Mouse (Mus musculus) midbrain, embryonic 11.5 days (tissue): ENCODE data around the gene Ptpn18. TPM values are rescaled to one million over a fixed set of nuclear protein-coding genes. Genes with fewer than 3 reads are reported as not detected.

ENCODE experiments used
- ATAC-seq: fragments of 200-750 bp; cut with Nextera tagmentation; 2 replicates; pipeline ENCODE4 v1.8.0; 2017; ENCODE audit warnings: moderate TSS enrichment, moderate library complexity; ENCODE audit not compliant: low FRiP score
- DNase-seq: peaks from one replicate; pipeline ENCODE4 v3.0.0; 2015; ENCODE audit warnings: low spot score; ENCODE audit errors: missing footprints
- H3K27ac ChIP-seq: fragments of 300-500 bp; sonication (generic); 2 replicates; pipeline ENCODE4 v1.5.1; 2014; ENCODE audit warnings: low read depth, low read length
- H3K27me3 ChIP-seq: fragments of 300-500 bp; sonication (generic); 2 replicates; pipeline ENCODE4 v1.6.1; 2014; ENCODE audit warnings: mild to moderate bottlenecking, low read length, moderate library complexity, mixed read lengths; ENCODE audit not compliant: control insufficient read depth, insufficient read depth
- H3K36me3 ChIP-seq: fragments of 300-500 bp; sonication (generic); 2 replicates; pipeline ENCODE4 v1.6.1; 2014; ENCODE audit warnings: mild to moderate bottlenecking, low read length, moderate library complexity, mixed read lengths; ENCODE audit not compliant: control insufficient read depth, insufficient read depth
- H3K4me1 ChIP-seq: fragments of 300-500 bp; sonication (generic); 2 replicates; pipeline ENCODE4 v1.6.1; 2014; ENCODE audit warnings: low read length; ENCODE audit not compliant: control insufficient read depth, insufficient read depth
- H3K4me2 ChIP-seq: fragments of 300-500 bp; sonication (generic); 2 replicates; pipeline ENCODE4 v1.6.1; 2014; ENCODE audit warnings: mild to moderate bottlenecking, moderate library complexity
- H3K4me3 ChIP-seq: fragments of 300-500 bp; sonication (generic); 2 replicates; pipeline ENCODE4 v1.5.1; 2014; ENCODE audit warnings: low read depth, low read length
- H3K9ac ChIP-seq: fragments of 300-500 bp; sonication (generic); 2 replicates; pipeline ENCODE4 v1.6.1; 2014; ENCODE audit warnings: low read length
- H3K9me3 ChIP-seq: fragments of 300-500 bp; sonication (generic); 2 replicates; pipeline ENCODE4 v1.6.1; 2016; ENCODE audit warnings: low read length; ENCODE audit not compliant: control insufficient read depth
- WGBS: fragments of 180-500 bp; shearing (Covaris S2); extraction: QIAGEN DNeasy Blood & Tissue Kit; methylation state at CpG from one replicate; pipeline ENCODE4 v1.1.7; 2014; 5-methylcytosine and 5-hydroxymethylcytosine counted together
- polyA plus RNA-seq: library from polyadenylated mRNA; unstranded; fragments of >200 nt; fragmentation: Nextera tagmentation; extraction: Ambion mirVana; gene quantifications from 2 replicates; pipeline ENCODE4 v1.2.1, GENCODE M21; 2014

The Ptpn18 gene
- polyA plus RNA-seq, 1 experiment from 2014 or later, result 7.3 TPM

DNA sequence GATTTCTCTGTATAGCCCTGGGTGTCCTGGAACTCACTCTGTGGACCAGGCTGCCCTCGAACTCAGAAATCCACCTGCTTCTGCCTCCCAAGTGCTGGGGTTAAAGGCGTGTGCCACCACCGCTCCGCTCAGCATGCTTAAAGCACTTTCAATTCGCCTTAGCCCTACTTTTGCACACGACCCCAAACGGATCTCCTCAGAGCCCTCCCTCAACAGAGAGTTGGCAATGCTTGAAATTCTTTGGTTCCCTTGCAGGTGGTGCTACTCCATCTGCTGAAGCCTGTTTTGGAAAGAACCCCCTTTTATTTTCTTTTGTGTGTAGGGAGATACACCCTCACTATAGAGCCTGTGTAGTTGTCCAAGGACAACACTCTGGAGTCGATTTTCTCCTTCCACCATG lies 1.1 kb upstream of the Ptpn18 start:
- Histone ChIP-seq H3K4me3 (no peak overlapping the region), H3K27me3 (peaks cover 28% of the 10 kb centered on the region), H3K9ac (no peak overlapping the region), H3K9me3 (no peaks in the 10 kb centered on the region), H3K27ac (no peak overlapping the region), H3K4me1 (peaks cover 3% of the 10 kb centered on the region), H3K36me3 (no peaks in the 10 kb centered on the region), H3K4me2 (no peak overlapping the region)
- DNase-seq, result no peak
- WGBS, result 30% methylated on average over 8 of the region's 8 CpGs
- no peak for ATAC-seq

DNA sequence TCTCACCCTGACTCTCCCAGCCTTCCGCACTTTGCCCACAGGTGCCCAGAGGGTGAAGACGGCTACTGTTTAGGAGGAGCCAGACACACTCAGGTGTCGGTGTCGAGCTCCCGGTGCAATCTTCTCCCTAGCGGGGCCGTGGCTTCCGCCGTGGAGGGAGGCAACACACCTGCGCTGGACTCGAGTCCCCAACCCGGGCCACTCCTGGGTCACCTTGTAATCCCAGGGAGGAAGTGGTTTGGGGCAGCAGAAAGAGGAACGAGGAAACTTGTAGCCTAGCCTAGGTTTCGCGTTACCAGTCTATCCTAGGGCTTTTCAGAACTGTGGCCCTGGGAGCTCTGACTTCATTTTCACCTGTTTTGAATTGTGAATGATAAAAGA lies 489 bp downstream of the Ptpn18 start:
- Histone ChIP-seq H3K4me2 (peak overlapping the region; percentile 86), H3K9ac (peak overlapping the region; percentile 60), H3K4me3 (peak overlapping the region; percentile 47), H3K27ac (no peak overlapping the region), H3K4me1 (peaks cover 3% of the 10 kb centered on the region), H3K27me3 (peaks cover 28% of the 10 kb centered on the region), H3K9me3 (no peaks in the 10 kb centered on the region), H3K36me3 (no peaks in the 10 kb centered on the region)
- DNase-seq (no peak), ATAC-seq (no peak)
- WGBS, result 4% methylated on average over 15 of the region's 15 CpGs

DNA sequence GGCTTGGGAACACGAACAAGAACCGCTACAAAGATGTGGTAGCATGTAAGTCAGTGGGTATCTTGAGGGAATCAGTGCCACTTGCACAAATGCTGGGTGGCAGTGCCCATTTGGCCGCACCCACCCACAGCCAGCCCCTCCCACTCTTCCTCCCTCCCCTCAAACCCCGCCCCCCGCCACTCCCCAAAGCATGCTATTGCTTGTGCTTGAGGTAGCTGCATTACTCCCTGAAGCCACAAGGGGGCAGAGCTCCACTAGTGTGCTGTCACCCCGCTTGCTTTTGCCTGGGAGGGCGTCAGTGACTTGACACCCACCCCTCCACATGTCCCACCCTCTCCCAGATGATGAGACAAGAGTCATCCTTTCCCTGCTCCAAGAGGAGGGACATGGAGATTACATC lies 3.2 kb downstream of the Ptpn18 start:
- Histone ChIP-seq H3K9ac (no peak overlapping the region), H3K4me3 (no peak overlapping the region), H3K36me3 (no peaks in the 10 kb centered on the region), H3K4me2 (no peak overlapping the region), H3K27ac (no peak overlapping the region), H3K27me3 (peaks cover 25% of the 10 kb centered on the region), H3K4me1 (peaks cover 6% of the 10 kb centered on the region), H3K9me3 (no peaks in the 10 kb centered on the region)
- WGBS, result 18% methylated on average over 7 of the region's 7 CpGs
- ATAC-seq, result no peak
- DNase-seq, result peak; percentile 94

DNA sequence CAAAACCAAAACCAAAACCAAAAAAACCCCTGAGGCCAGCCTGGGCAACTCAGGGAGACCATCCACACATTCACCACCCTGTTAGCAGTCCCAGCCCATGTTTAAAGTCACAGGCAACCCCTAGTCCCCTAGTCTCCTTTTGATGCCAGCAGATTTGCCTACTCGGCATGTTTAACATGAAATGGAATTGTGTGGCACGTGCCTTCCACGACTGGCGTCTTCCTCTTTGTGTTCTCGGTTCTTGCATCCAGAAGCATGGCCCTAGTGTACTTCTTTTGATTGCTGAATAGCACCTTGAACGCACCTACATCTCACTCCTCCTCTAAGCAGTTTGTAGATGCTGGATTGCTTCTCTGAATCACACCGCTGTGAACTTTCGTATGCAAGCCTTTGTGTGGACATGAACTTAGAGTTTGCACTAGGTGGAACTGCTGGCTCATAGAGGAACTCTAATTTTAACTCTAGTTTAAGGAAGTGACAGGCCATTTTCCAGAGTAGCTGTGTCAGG lies 4.8 kb downstream of the Ptpn18 start:
- Histone ChIP-seq H3K27me3 (peaks cover 11% of the 10 kb centered on the region), H3K4me3 (no peak overlapping the region), H3K36me3 (no peaks in the 10 kb centered on the region), H3K9me3 (no peaks in the 10 kb centered on the region), H3K27ac (no peak overlapping the region), H3K4me2 (no peak overlapping the region), H3K4me1 (peaks cover 7% of the 10 kb centered on the region), H3K9ac (no peak overlapping the region)
- WGBS, result 89% methylated on average over 8 of the region's 8 CpGs
- ATAC-seq (no peak), DNase-seq (no peak)

DNA sequence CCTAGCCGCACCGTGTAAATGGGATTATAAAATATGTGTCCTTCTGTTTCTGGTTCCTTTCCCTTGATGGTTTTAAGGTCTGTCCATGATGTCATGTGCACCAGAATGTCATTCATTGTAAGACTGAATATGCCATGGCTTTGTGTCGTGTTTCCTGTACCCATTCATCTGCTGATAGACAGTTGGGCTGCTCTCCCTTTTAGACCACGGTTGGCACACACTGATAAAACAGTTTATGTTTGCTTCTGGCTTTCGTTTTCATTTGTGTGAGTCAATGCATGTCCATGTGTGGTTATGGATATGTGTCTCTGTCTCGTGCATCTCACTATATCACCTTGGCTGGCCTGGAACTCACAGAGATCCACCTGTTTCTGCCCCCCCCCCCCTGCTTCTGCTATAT lies 5.9 kb downstream of the Ptpn18 start:
- H3K9me3 ChIP-seq, result no peaks in the 10 kb centered on the region
- H3K27ac ChIP-seq, result no peak overlapping the region
- WGBS, result 80% methylated on average over 6 of the region's 6 CpGs
- peaks cover 5% of the 10 kb centered on the region; the same call in 1 of the 2 replicates for H3K27me3 ChIP-seq
- H3K4me1 ChIP-seq, result peaks cover 4% of the 10 kb centered on the region; the same call in 1 of the 2 replicates
- H3K4me3 ChIP-seq, result no peak overlapping the region
- no peak overlapping the region for H3K4me2 ChIP-seq
- DNase-seq (no peak), ATAC-seq (no peak)
- no peaks in the 10 kb centered on the region for H3K36me3 ChIP-seq
- no peak overlapping the region for H3K9ac ChIP-seq

DNA sequence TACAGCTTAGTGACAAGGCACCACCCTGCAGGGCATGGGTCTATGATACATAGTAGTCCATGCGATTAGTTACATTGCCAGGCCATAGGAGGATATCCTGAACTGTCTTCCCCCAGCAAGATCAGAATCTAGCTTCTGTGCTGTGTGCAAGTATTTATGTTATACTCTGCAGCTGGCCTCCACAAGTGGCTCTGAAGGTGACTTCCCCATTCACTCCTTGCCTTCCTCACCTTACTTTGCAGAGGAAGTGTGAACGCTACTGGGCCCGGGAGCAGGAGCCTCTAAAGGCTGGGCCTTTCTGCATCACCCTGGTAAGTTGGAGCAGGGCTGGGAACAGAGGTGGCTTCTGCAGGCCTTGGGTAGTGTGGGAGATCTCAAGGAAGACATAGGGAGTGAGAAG lies 8.5 kb downstream of the Ptpn18 start:
- ATAC-seq (no peak), DNase-seq (no peak)
- Histone ChIP-seq H3K36me3 (no peaks in the 10 kb centered on the region), H3K9ac (no peak overlapping the region), H3K4me2 (no peak overlapping the region), H3K27me3 (peaks cover 14% of the 10 kb centered on the region), H3K9me3 (no peaks in the 10 kb centered on the region), H3K27ac (no peak overlapping the region), H3K4me3 (no peak overlapping the region), H3K4me1 (peaks cover 10% of the 10 kb centered on the region)
- WGBS, result 63% methylated on average over 3 of the region's 3 CpGs

DNA sequence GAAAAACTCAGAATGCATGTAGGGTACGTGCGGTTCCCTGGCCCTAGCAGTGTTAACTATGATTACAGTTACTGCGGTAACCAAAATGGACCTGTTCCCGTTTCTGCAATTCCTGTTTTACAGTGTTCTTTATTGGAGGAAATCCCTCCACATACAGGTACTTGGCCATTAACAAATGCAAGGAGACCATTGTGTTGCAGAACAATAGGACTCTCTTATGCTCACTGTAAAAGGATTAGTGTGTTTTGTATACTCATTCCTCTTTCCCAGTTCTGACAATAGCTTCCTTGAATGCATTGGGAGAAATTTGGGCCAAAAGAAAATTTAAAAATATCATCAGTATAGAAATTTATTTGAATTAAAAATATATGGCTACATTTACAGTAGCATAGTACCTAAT lies 8.9 kb downstream of the Ptpn18 start:
- no peak for ATAC-seq
- Histone ChIP-seq H3K4me1 (peaks cover 11% of the 10 kb centered on the region), H3K36me3 (no peaks in the 10 kb centered on the region), H3K4me2 (no peak overlapping the region), H3K9me3 (no peaks in the 10 kb centered on the region), H3K27ac (no peak overlapping the region), H3K9ac (no peak overlapping the region), H3K27me3 (peaks cover 17% of the 10 kb centered on the region), H3K4me3 (no peak overlapping the region)
- DNase-seq, result no peak
- 66% methylated on average over 4 of the region's 4 CpGs for WGBS

DNA sequence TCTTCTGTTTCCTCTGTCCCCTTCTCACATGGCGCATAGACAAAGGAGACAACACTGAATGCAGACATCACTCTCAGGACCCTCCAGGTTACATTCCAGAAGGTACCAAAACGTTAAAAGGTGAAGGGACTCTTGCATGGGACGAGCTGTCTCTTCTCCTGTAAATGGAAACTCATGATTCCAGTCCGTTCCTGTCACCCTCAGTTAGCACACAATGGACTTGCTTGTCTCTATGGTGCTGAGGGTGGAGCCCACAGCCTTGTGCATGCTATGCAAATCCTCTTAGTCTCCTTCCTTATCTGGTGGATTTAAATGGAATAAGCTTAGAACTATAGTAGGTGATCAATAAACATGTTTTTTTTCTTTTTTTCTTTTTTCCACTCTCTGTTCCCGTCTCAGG lies 10.2 kb downstream of the Ptpn18 start:
- no peak for DNase-seq

DNA sequence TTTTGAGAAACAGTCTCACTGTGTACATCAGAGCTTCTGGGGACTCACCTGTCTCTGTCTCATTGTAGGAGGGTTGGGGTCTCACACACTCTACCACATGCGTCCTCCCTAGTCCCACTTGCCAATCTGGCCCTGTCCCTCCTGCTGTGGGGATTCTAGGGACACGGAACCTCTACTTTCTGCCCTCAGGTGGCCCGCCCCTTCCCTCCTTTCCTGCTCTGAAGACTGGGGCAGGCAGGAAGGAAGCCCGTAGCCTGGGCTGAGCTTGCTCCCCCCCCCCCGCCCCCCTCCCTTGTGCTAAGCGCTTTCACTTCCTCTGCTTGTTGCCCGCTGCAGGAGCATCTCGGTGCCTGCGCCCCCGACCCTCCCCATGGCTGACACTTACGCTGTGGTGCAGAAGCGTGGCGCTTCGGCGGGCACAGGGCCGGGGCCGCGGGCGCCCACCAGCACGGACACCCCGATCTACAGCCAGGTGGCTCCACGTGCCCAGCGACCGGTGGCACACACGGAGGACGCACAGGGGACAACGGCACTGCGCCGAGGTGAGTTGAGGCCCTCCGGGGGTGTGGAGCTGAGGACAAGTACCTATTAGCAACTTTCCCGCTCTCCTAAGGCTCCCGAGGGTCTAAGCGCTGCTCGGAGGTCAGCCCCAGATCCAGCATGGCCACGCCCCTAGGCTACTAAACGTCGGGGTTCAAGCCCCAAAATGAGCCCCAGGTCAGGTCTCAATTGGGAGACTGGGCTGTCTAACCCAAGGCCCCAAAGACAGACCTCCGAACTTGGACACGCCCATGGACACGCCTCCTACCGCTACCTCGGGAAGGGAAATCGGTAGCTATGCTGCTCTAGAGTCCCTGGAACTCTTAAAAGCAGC lies 13.1 kb downstream of the Ptpn18 start:
- WGBS, result under 1% methylated on average over 43 of the region's 43 CpGs
- Histone ChIP-seq H3K4me1 (peaks cover 10% of the 10 kb centered on the region), H3K4me3 (peak overlapping the region; percentile 41), H3K9me3 (no peaks in the 10 kb centered on the region), H3K36me3 (no peaks in the 10 kb centered on the region), H3K4me2 (peak overlapping the region; percentile 91), H3K27me3 (peaks cover 21% of the 10 kb centered on the region), H3K27ac (no peak overlapping the region), H3K9ac (peak overlapping the region; percentile 49)
- DNase-seq, result peak; percentile 91
- ATAC-seq, result peak; percentile 62

More for the DNA sequence above, 10.2 kb downstream of the Ptpn18 start:
- Histone ChIP-seq H3K9ac (no peak overlapping the region), H3K36me3 (no peaks in the 10 kb centered on the region), H3K4me2 (no peak overlapping the region), H3K4me3 (no peak overlapping the region), H3K9me3 (no peaks in the 10 kb centered on the region), H3K27ac (no peak overlapping the region), H3K27me3 (peaks cover 21% of the 10 kb centered on the region), H3K4me1 (peaks cover 11% of the 10 kb centered on the region)
- no peak for ATAC-seq
- WGBS, result 63% methylated on average over 5 of the region's 5 CpGs
